Mouse (Mus musculus) cerebellum, adult 9-10 months (tissue): ENCODE measurements at regions not wholly inside any gene's neighbourhood (a gene's known extent, or its start where the extent isn't known, plus 50 kb on each side); places are given as distances from the start of the nearest gene placed in this dataset.

Experiments
- DNase-seq: peaks from one replicate; pipeline ENCODE4 v3.0.0; 2022

DNA sequence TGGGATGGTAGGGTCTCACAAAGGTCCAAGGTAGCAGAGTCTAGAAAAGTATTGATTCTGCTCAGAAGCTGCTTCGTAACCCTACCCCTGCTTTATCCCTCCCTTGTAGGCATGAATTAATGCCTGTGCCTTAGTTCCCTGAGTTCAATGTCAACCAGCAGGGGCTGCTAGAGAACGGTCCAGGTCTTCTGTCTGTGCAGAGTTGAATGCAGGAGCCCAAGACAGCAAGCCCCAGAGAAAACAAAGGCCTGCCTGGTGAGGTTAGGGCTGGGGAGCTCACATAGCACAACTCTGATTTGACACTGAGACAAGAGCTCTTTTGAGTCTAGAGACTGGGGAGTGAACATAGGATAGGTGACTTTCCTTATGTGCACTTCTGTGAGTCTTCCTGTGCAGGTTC, 56.6 kb downstream of the Olig3 start:
- no peak for DNase-seq

DNA sequence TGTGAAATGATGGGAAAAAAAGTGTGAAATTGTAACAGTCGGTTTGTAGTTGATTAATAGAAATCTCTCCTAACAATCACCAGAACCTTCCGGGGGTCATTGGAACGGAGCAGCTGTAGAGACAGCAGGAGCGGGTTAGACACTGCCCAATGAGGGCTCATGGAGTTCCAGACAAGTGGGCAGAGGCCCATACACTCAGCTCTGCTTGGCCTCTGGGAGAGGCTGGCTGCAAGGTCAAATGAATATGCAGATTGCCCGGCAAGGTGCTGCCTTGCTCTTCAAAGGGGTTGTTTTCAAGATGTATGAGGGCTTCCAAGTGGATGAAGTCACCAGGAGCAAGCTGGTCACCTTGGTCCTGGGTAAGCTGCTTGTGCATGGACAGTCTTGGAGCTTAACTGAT, 57.6 kb downstream of the Olig3 start:
- no peak for DNase-seq

GRCm38 (mm10) chr10:19414834-19415233, 58.5 kb downstream of the Olig3 start:
- DNase-seq = no peak

DNA sequence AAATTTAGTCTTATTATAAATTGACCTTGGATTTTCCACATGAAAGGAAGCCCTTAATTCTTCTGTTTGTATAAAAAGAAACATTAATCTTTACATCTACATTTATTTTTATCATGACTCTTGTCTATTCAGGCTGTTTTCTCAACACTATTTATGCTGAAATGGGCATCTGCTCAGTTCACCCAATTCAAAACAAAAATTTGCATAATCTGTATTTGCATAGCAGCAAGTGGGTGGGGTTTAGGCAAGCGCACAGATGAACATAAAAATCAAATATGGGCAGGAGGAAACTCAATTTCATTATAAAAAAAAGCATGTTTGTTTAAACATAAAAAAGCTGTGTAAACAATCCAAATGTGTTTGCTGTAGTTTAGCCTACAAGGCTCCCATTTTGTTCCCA, 67.7 kb downstream of the Olig3 start:
- DNase-seq = no peak

- no peak for DNase-seq
These were observed 68.6 kb downstream of the Olig3 start for GRCm38 (mm10) chr10:19424961-19425360.

DNA sequence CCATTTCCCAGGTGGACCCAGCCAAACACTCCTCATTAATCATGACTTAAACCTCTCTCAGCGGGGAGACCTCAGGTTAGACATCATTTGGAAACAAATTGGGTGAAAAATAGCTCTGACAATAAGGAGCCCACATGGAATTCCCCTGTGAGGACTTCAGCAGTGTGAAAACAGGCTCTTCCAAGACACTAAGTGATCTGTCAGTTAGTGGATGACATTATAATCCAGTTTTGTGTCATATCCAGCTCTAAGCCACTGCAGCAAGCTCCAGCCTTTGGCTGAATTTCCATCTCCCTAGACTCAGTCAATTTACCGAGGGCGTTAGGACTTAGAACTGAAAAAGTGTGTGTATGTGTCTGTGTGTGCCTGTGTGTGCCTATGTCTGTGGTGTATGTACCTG, 70.5 kb downstream of the Olig3 start:
- DNase-seq = no peak

- DNase-seq = no peak
These were observed 76.2 kb downstream of the Olig3 start for GRCm38 (mm10) chr10:19432515-19432914.

- DNase-seq = no peak
These were observed 78.3 kb downstream of the Olig3 start for GRCm38 (mm10) chr10:19434661-19435060.

DNA sequence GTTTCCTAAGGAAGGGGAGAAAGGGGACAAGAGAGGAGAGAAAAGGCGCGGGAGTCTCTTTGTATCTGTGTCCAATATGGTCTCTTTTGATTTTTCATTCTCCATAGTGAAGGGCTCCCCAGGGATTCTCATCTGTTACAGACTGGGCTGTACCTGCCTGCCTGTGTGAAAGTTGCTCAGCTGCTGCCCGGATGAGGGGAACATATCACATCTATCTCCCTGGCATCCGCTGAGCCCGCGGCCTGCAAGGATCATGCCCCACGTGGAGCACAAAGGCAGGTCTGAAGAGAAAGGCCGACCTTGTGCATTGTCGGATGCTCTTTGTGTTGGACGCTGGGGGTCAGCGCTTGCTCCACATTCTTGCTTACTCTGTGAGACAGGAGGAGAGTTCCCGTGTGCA, 85.5 kb downstream of the Olig3 start:
- no peak for DNase-seq

GRCm38 (mm10) chr10:19443516-19443915, 87.2 kb downstream of the Olig3 start:
- no peak for DNase-seq

DNA sequence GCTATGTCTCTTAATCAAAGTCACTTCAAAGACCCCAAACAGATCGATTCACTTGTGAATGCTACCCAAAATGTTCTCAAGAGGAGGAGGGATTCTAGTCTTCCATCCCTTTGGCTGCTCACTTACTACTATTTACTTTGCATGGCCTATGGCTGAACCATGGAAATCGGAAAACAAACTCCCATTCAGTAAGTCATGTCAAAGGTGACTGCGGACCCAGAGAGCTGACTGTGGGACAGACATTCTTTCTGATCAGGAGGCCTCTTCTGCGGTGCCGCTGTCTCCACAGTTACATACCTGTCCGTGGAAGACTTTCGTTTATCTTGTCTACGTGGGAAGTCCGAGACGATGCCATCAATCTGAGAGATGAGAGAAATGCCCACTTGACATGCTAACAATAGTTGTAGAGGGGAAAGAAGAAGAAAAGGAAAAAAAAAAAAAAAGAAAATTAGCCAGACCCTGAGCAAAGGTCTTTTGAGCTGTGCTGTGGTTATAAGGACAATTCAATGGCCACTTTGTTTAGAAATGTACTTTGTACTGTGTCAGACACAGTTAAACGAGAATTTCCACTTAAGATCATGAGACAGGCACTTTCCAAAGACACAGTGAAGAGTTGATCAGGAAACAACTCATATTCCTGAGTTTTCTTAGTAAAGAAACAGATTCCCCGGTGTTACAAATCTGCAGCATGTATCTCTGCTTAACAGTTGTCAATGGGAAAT, 92.7 kb downstream of the Olig3 start:
- DNase-seq = no peak

- no peak for DNase-seq
These were observed 102.7 kb downstream of the Olig3 start for GRCm38 (mm10) chr10:19459053-19459452.

DNA sequence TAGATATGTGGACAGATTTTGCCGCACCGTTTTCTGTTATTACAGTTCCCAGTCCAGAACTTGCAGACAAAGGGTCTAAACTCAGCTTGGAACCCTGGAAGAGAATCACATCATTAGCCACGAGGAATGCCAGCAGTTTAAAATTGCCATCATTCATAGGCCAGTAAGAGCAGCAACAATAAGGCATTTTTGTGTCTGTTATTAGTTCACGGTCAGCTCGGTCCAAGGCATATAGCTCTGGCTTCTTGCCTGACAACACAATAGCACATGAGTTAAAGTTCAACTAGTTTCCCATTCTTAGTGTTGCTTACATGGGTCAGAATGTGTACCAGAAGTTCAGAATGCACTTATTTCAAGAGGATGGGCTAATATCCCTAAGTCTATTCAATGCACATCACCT, 103.4 kb downstream of the Olig3 start:
- no peak for DNase-seq

- no peak for DNase-seq
These were observed 103.8 kb downstream of the Olig3 start for GRCm38 (mm10) chr10:19460164-19460563.

DNA sequence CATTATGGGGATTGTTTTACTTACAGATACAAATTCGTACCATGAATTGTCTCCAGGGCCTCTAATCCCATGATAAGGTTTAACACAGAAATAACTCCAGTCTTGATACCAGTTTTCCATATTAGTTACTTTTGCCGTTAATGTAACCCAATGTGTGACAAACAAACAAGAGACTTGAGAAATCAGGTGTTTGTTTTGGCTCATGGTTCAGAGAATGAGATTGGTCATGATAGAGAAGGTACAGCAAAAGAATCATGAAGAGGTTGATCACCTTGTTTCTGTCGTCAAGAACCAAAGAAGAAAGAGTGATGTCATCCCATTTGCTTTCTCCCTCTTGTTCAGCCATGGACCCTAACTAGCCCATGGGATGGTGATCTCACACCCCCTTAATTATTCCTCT, 107.5 kb downstream of the Olig3 start:
- DNase-seq = no peak

DNA sequence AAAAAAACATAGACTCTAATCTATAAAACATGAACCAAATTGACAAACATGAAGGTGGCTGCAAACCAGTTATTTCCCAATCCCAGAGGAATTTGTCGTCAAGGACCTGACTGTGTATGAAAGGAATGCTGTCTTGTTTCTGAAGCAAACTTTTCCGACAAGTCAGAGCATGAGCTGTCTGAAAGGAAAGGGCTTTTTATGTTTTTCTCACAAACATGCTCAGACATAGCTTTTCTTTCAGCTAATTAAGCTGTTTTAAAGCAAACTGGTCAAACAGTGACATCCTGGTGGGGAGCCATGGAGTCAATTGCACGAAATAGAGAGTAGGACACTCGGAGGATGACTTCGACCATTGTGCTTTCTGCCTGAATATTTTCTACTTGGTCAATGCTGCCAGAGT, 108.2 kb downstream of the Olig3 start:
- DNase-seq = no peak

DNA sequence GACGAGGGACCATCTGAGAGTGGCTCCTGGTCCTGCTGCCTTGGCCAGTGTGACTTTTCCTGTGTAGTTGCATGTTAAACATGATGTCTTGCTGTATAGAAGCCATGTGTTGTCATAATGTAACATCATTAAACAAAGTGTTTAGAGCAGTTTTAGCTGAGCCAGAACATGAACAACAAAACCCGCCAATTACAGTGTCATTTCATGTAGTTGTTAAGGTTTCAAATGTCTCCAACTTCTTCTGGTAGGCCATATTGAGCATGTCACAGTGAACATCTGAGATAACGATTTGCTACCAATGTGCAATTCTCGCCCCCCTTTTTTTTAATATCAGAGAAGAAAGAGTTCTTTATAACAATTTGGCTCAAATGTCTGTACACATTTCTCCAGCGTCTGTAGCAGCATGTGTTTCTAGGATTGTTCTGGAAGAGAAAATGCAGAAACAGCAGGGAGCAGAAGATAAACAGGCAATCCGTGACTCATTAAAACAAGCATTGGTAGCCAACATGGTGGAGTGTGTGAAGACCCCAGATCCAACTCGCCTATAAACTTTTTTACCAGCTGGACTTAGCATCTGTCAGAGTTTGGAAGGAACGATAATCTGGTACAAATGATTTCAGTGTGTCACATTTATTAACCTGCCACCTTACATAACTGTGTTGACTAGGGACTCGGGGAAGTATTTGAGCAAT, 115.2 kb downstream of the Olig3 start:
- DNase-seq = no peak

DNA sequence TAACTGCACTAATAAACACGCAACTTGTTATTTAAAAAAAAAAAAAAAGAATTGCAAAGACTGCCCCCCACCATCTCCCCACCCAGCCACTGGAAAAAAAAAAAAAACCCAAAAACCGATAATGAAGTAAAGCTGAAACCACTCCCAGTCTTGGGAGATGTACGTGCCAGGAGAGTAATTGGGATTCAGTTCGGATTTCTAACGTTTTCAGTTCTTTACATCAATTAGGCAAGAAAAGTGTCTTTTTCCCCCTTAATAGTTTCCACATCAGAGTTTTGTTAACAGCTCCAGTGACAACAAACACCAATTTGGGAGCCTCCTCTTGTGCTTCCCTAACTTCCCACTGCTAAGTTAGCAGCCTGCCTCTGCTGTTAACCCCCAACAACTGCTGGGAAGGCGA, 115.7 kb downstream of the Olig3 start:
- DNase-seq = no peak

DNA sequence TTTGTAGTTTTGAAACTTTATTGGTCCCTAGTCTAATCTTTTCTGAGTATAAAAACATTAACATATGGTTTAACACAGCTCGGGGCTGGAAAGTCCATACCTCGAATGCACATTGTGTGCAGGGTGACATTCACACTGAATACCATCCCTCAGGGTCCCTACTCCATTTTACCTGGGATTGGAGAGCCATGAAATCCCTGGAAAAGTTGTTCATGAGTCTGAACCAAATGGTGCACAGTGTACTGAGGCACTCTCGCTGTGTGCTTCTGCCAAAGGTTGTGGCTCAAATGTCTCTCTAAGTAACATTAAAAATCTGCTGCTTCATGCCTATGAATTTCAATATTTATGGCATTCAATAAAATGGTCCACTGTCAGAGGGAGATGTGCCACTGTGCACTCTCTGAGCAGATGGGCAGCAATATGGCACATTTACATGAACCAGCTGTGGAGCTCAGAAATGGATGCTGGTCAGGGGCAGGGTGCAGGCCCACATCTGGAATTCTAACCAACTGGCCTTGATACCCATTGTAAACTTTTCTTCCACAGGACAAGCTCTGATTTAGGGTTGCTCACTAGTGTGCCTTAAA, 116.7 kb downstream of the Olig3 start:
- no peak for DNase-seq

- no peak for DNase-seq
These were observed 106.1 kb upstream of the Ifngr1 start for GRCm38 (mm10) chr10:19485537-19486135.

GRCm38 (mm10) chr10:19490500-19490899, 101.2 kb upstream of the Ifngr1 start:
- DNase-seq = no peak

GRCm38 (mm10) chr10:19491513-19492380, 100.0 kb upstream of the Ifngr1 start:
- peak; percentile 24 for DNase-seq
